Mouse (Mus musculus) kidney, embryonic 16.5 days (tissue): Measurements from ENCODE around the gene H2-Eb1. TPM values are rescaled to one million over a fixed set of nuclear protein-coding genes. Genes with fewer than 3 reads are reported as not detected.
"Not testable (repeated sequence)": the region's sequence is repeated elsewhere in the genome, so short reads cannot be mapped to it uniquely, and the experiment has no call there.

Source experiments
- ATAC-seq: fragments of 200-750 bp; cut with Nextera tagmentation; 2 replicates; pipeline ENCODE4 v1.8.0; 2017; ENCODE audit warnings: moderate TSS enrichment; ENCODE audit not compliant: low FRiP score, low TSS enrichment
- H3K27ac ChIP-seq: fragments of 300-500 bp; sonication (generic); 2 replicates; pipeline ENCODE4 v1.5.1; 2014; ENCODE audit warnings: low read length
- H3K27me3 ChIP-seq: fragments of 300-500 bp; sonication (generic); 2 replicates; pipeline ENCODE4 v1.6.1; 2014; ENCODE audit warnings: low read length, control low read depth, mixed read lengths; ENCODE audit not compliant: insufficient read depth
- H3K36me3 ChIP-seq: fragments of 300-500 bp; sonication (generic); 2 replicates; pipeline ENCODE4 v1.6.1; 2014; ENCODE audit warnings: low read length, control low read depth, mixed read lengths; ENCODE audit not compliant: insufficient read depth
- H3K4me1 ChIP-seq: fragments of 300-500 bp; sonication (generic); 2 replicates; pipeline ENCODE4 v1.6.1; 2014; ENCODE audit warnings: low read length, control low read depth, mixed read lengths; ENCODE audit not compliant: insufficient read depth
- H3K4me2 ChIP-seq: fragments of 300-500 bp; sonication (generic); replicated peaks from 2 replicates; pipeline ENCODE4 v1.6.1; 2014; ENCODE audit warnings: low read depth, low read length
- H3K4me3 ChIP-seq: fragments of 300-500 bp; sonication (generic); 2 replicates; pipeline ENCODE4 v1.5.1; 2014; ENCODE audit warnings: mild to moderate bottlenecking, low read length
- H3K9ac ChIP-seq: fragments of 300-500 bp; sonication (generic); replicated peaks from 2 replicates; pipeline ENCODE4 v1.6.1; 2014; ENCODE audit warnings: low read length
- H3K9me3 ChIP-seq: fragments of 300-500 bp; sonication (generic); 2 replicates; pipeline ENCODE4 v1.6.1; 2016; ENCODE audit warnings: low read length, control low read depth
- WGBS: fragments of 180-500 bp; shearing (Covaris S2); extraction: QIAGEN DNeasy Blood & Tissue Kit; methylation state at CpG from one replicate; pipeline ENCODE4 v1.1.7; 2014; 5-methylcytosine and 5-hydroxymethylcytosine counted together
- polyA plus RNA-seq: library from polyadenylated mRNA; unstranded; fragments of >200 nt; fragmentation: Nextera tagmentation; extraction: Ambion mirVana; gene quantifications from 2 replicates; pipeline ENCODE4 v1.2.1, GENCODE M21; 2015

Gene H2-Eb1
- polyA plus RNA-seq, 1 experiment from 2014 or later = 8.4 TPM

- peak overlapping the region; percentile 69 for H3K4me3 ChIP-seq
- H3K4me1 ChIP-seq = 0 out of 2 replicates have a peak, but pooled peaks cover 3% of the 10 kb centered on the region
- 0 out of 2 replicates have a peak, but pooled peaks cover 2% of the 10 kb centered on the region for H3K27me3 ChIP-seq
- H3K9ac ChIP-seq = peak overlapping the region; percentile 74
- no peaks in the 10 kb centered on the region for H3K9me3 ChIP-seq
- H3K36me3 ChIP-seq = no peaks in the 10 kb centered on the region
- H3K27ac ChIP-seq = peak overlapping the region; percentile 72
- 23% methylated on average over 37 of the region's 38 CpGs for WGBS
- peak overlapping the region; percentile 77 for H3K4me2 ChIP-seq
- peak; percentile 87 for ATAC-seq
Measured at GRCm38 (mm10) chr17:34309683-34310385, 4.2 kb downstream of the H2-Eb1 start.

- not testable (repeated sequence) for H3K9me3 ChIP-seq, H3K4me3 ChIP-seq
- 80% methylated on average over 3 of the region's 3 CpGs for WGBS
Measured at GRCm38 (mm10) chr17:34310526-34310925, 4.9 kb downstream of the H2-Eb1 start.

GRCm38 (mm10) chr17:34312185-34312584 is 6.5 kb downstream of the H2-Eb1 start:
- 88% methylated on average over 1 of the region's 1 CpGs for WGBS
- H3K4me3 ChIP-seq = no peak overlapping the region

More at GRCm38 (mm10) chr17:34310526-34310925, 4.9 kb downstream of the H2-Eb1 start:
- ATAC-seq, H3K9ac ChIP-seq, H3K27me3 ChIP-seq, H3K27ac ChIP-seq, H3K4me2 ChIP-seq, H3K36me3 ChIP-seq, H3K4me1 ChIP-seq: not testable (repeated sequence)

GRCm38 (mm10) chr17:34313393-34313792 is 7.7 kb downstream of the H2-Eb1 start:
- WGBS = 34% methylated on average over 3 of the region's 3 CpGs
- no peaks in the 10 kb centered on the region for H3K36me3 ChIP-seq
- 0 out of 2 replicates have a peak, but pooled peaks cover 3% of the 10 kb centered on the region for H3K4me1 ChIP-seq
- no peaks in the 10 kb centered on the region for H3K9me3 ChIP-seq
- no peak overlapping the region for H3K9ac ChIP-seq
- H3K27ac ChIP-seq = no peak overlapping the region
- no peak overlapping the region for H3K4me3 ChIP-seq
- no peak for ATAC-seq
- no peaks in the 10 kb centered on the region for H3K27me3 ChIP-seq
- no peak overlapping the region for H3K4me2 ChIP-seq

More at GRCm38 (mm10) chr17:34312185-34312584, 6.5 kb downstream of the H2-Eb1 start:
- no peak overlapping the region for H3K27ac ChIP-seq
- no peaks in the 10 kb centered on the region for H3K36me3 ChIP-seq
- no peak overlapping the region for H3K4me2 ChIP-seq
- no peaks in the 10 kb centered on the region for H3K9me3 ChIP-seq
- no peak overlapping the region for H3K9ac ChIP-seq
- 0 out of 2 replicates have a peak, but pooled peaks cover 2% of the 10 kb centered on the region for H3K27me3 ChIP-seq
- no peak for ATAC-seq
- 0 out of 2 replicates have a peak, but pooled peaks cover 3% of the 10 kb centered on the region for H3K4me1 ChIP-seq

- WGBS = 57% methylated on average over 9 of the region's 9 CpGs
- H3K4me1 ChIP-seq = 0 out of 2 replicates have a peak, but pooled peaks cover 1% of the 10 kb centered on the region
- no peaks in the 10 kb centered on the region for H3K9me3 ChIP-seq
- H3K4me2 ChIP-seq = no peak overlapping the region
- H3K27ac ChIP-seq = no peak overlapping the region
- no peaks in the 10 kb centered on the region for H3K36me3 ChIP-seq
- no peak overlapping the region for H3K4me3 ChIP-seq
- no peaks in the 10 kb centered on the region for H3K27me3 ChIP-seq
- H3K9ac ChIP-seq = no peak overlapping the region
- ATAC-seq = no peak
Measured at GRCm38 (mm10) chr17:34314286-34314685, 8.6 kb downstream of the H2-Eb1 start.

GRCm38 (mm10) chr17:34315512-34315911 is 9.8 kb downstream of the H2-Eb1 start:
- Histone ChIP-seq H3K9ac (no peak overlapping the region), H3K4me1 (no peaks in the 10 kb centered on the region), H3K4me2 (no peak overlapping the region), H3K9me3 (no peaks in the 10 kb centered on the region), H3K4me3 (no peak overlapping the region), H3K36me3 (no peaks in the 10 kb centered on the region), H3K27ac (no peak overlapping the region), H3K27me3 (no peaks in the 10 kb centered on the region)
- WGBS = 88% methylated on average over 1 of the region's 1 CpGs
- no peak for ATAC-seq

- H3K4me2 ChIP-seq = no peak overlapping the region
- WGBS = 79% methylated on average over 2 of the region's 2 CpGs
- ATAC-seq = no peak
Measured at GRCm38 (mm10) chr17:34316697-34317096, 11.0 kb downstream of the H2-Eb1 start.

GRCm38 (mm10) chr17:34317275-34317674 is 11.6 kb downstream of the H2-Eb1 start:
- Histone ChIP-seq H3K4me3 (no peak overlapping the region), H3K4me1 (no peaks in the 10 kb centered on the region)
- 30% methylated on average over 2 of the region's 2 CpGs for WGBS

More at GRCm38 (mm10) chr17:34316697-34317096, 11.0 kb downstream of the H2-Eb1 start:
- H3K9me3 ChIP-seq = no peaks in the 10 kb centered on the region
- H3K27ac ChIP-seq = no peak overlapping the region
- H3K4me1 ChIP-seq = no peaks in the 10 kb centered on the region
- H3K9ac ChIP-seq = no peak overlapping the region
- no peak overlapping the region for H3K4me3 ChIP-seq
- no peaks in the 10 kb centered on the region for H3K36me3 ChIP-seq
- no peaks in the 10 kb centered on the region for H3K27me3 ChIP-seq

GRCm38 (mm10) chr17:34325436-34325835 is 19.8 kb downstream of the H2-Eb1 start, which contains the start of gene H2-Eb2:
TSS of gene H2-Eb2 (plus strand) at chr17:34325665.
- H3K27me3 ChIP-seq = no peaks in the 10 kb centered on the region
- H3K9me3 ChIP-seq = no peaks in the 10 kb centered on the region
- no peaks in the 10 kb centered on the region for H3K36me3 ChIP-seq
- no peak within 1 kb of the TSS for H3K4me2 ChIP-seq
- no peak within 1 kb of the TSS for H3K27ac ChIP-seq
- no peak within 1 kb of the TSS for H3K4me3 ChIP-seq
- H3K4me1 ChIP-seq = 0 out of 2 replicates have a peak, but pooled peaks cover 4% of the 10 kb centered on the region
- 43% methylated on average over 4 of the region's 4 CpGs for WGBS
- no peak within 1 kb of the TSS for H3K9ac ChIP-seq
- no peak for ATAC-seq

More at GRCm38 (mm10) chr17:34317275-34317674, 11.6 kb downstream of the H2-Eb1 start:
- Histone ChIP-seq H3K4me2 (no peak overlapping the region), H3K36me3 (no peaks in the 10 kb centered on the region), H3K27ac (no peak overlapping the region), H3K9ac (no peak overlapping the region), H3K27me3 (no peaks in the 10 kb centered on the region), H3K9me3 (no peaks in the 10 kb centered on the region)
- no peak for ATAC-seq

GRCm38 (mm10) chr17:34326373-34326772 is 20.7 kb downstream of the H2-Eb1 start:
- Histone ChIP-seq H3K27ac (no peak overlapping the region), H3K36me3 (no peaks in the 10 kb centered on the region), H3K9me3 (no peaks in the 10 kb centered on the region), H3K4me3 (no peak overlapping the region), H3K4me1 (0 out of 2 replicates have a peak, but pooled peaks cover 4% of the 10 kb centered on the region), H3K4me2 (no peak overlapping the region), H3K27me3 (no peaks in the 10 kb centered on the region), H3K9ac (no peak overlapping the region)
- no peak for ATAC-seq
- 86% methylated on average over 3 of the region's 3 CpGs for WGBS
